Mouse (Mus musculus): ENCODE measurements around the gene Diaph3.

Gene Diaph3

DNA sequence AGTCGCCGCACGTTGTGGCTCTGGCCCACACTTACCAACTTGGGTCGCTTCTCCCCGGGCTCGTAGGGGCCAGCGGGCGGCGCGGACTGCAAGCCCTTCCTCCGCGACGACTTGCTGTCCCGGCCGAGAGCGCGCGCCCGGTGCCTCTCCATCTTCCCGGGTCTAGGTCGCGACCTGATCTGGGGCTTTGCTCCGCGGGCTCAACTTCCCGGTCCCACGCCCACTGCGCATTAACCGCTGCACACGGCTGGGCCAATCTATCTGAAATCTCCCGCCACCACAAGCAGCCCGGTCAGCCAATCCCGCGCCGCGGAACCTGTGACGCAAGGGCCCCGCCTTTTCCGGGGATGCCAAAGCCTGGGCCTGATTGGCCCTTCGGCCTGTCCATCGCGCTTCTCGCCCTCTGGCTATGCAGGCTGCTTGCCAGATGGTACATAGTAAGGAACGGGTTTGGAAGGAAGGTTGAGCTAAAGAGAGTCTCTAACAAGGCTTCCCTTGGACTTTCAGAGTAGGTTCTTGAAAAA, at the start of gene Diaph3:
Diaph3 (minus strand) TSS at position 273 of the 524 bp plus-strand sequence.
- peak; percentile 75; the same call in 1 of the 2 replicates for TF ChIP-seq GATA4 (IDR thresholded peaks at IDR 0.05; ENCODE audit: insufficient replicate concordance, low read length)

GRCm38 (mm10) chr14:87190685-87191084, 49.6 kb upstream of the Diaph3 start:
- TF ChIP-seq GATA4 (IDR thresholded peaks at IDR 0.05; ENCODE audit: insufficient replicate concordance, low read length), result no peak

GRCm38 (mm10) chr14:87171577-87171976, 30.5 kb upstream of the Diaph3 start:
- TF ChIP-seq GATA4 (IDR thresholded peaks at IDR 0.05; ENCODE audit: insufficient replicate concordance, low read length), result no peak

GRCm38 (mm10) chr14:87169151-87169550, 28.1 kb upstream of the Diaph3 start:
- TF ChIP-seq GATA4 (IDR thresholded peaks at IDR 0.05; ENCODE audit: insufficient replicate concordance, low read length), result no peak

DNA sequence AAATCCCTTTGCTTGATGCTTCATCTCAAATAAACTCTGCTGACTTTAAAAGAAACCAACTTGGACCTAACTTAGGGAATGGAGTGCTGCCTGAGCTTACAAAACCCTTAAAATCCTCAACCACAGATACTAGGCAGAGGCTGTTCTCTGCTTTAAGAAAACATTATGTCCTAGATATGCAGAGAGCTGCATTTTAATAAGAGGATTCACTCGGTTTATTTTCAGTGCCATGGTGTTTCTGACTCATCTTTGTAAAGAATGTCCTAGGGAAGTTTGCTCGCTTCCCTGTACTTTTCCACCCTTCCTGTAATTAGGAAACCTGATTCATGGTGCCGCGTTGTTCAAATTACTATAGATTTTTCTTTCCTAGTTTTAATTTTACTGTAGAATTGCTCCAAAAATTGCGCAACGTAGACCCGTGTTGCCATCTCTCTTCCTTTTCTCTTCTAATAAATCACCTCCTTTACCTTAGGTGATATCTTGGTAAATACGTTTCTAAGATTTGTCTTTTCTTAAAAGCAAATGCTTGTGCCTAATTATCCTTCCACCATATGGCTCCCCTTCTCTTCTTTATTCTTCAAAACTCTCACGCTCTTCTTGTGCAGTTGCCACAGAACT, 14.7 kb upstream of the Diaph3 start:
- TF ChIP-seq GATA4 (IDR thresholded peaks at IDR 0.05; ENCODE audit: insufficient replicate concordance, low read length), result no peak

DNA sequence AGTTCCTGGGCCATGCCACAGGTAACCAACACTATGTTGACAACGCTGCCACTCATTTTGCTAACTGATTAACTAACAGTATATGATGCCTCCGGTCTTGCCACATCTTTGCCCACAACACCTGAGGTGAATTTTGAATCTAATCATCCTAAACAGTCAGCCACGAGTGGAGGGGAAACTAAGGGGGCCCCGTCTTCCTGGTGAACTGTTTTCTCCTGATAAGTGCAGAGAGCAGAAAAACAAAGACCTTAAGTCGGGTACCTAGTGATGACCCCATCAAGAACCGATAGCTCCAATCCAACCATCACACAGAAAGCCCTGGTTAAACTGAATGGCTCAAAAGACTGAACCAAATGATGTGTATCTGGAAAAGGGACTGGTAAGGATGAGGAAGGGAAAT, 8.6 kb upstream of the Diaph3 start:
- no peak for TF ChIP-seq GATA4 (IDR thresholded peaks at IDR 0.05; ENCODE audit: insufficient replicate concordance, low read length)

GRCm38 (mm10) chr14:87146704-87147103, 5.7 kb upstream of the Diaph3 start:
- no peak for TF ChIP-seq GATA4 (IDR thresholded peaks at IDR 0.05; ENCODE audit: insufficient replicate concordance, low read length)

DNA sequence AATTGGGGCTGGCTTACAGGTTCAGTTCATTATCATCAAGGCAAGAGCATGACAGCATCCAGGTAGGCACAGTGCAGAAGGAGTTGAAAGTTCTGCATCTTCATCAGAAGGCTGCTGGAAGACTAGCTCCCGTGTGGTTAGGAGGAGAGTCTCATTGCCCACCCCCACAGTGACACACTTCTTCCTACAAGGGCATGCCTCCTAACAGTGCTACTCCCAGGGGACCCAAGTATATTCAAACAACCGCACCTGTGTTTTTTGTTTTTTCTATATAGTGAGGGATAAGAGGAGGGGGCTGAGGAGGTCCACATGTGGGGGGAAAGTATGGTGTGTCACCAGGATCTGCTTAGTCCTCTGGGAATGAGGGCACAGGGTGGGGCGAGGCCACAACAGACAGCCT, 4.3 kb upstream of the Diaph3 start:
- no peak for TF ChIP-seq GATA4 (IDR thresholded peaks at IDR 0.05; ENCODE audit: insufficient replicate concordance, low read length)

GRCm38 (mm10) chr14:87141777-87142176, 742 bp upstream of the Diaph3 start:
- TF ChIP-seq GATA4 (IDR thresholded peaks at IDR 0.05; ENCODE audit: insufficient replicate concordance, low read length), result no peak

DNA sequence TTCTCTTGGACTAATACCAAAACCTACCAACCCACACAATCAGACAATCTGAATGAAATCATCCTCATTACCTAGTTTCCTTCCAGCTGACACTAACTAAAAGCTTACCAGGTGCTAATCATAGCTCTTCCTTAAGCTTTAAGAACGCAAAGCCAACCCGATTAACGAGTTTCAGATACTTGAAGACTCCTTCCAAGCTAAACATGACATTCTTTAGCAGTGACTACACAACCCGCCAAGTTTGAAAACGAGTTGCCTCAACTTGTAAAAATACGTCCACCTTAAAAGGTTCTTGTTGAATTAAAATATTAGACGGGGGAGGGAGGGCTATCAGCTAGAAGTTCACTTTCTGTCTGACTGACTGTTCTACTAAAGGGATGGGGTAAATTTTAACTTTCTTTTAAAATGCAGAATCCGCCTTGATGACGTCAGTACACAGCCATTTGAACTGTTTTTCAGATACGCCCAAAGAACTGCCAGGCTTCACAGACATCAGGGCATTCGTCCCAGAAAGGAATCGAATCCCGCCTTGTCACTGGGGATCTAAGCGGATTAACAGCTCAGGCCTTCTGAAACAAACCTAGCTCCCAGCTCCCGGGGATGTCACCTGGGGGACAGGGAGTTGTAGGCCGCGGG, 590 bp downstream of the Diaph3 start:
- no peak for TF ChIP-seq GATA4 (IDR thresholded peaks at IDR 0.05; ENCODE audit: insufficient replicate concordance, low read length)

- TF ChIP-seq GATA4 (IDR thresholded peaks at IDR 0.05; ENCODE audit: insufficient replicate concordance, low read length), result no peak
These were observed 14.9 kb downstream of the Diaph3 start for GRCm38 (mm10) chr14:87126076-87126639.

DNA sequence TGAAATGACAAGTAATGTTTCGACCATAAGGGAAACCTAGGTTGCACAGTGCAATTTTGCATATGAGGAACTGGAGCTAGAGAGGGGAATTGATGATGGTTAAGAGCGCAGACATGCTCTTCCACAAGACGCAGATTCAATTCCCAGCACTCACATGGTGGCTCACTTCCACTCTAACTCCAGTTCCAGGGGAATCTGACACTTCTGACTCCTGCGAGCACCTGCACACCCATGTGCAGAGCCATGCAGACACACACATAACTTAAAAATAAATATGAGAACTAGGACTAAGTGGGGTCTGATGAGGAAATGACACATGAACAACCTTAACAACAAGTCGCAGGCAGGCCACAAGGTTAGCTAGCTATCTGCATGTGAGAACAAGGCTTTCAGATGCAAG, 15.5 kb downstream of the Diaph3 start:
- no peak for TF ChIP-seq GATA4 (IDR thresholded peaks at IDR 0.05; ENCODE audit: insufficient replicate concordance, low read length)

GRCm38 (mm10) chr14:87123091-87123490, 17.9 kb downstream of the Diaph3 start:
- no peak for TF ChIP-seq GATA4 (IDR thresholded peaks at IDR 0.05; ENCODE audit: insufficient replicate concordance, low read length)

DNA sequence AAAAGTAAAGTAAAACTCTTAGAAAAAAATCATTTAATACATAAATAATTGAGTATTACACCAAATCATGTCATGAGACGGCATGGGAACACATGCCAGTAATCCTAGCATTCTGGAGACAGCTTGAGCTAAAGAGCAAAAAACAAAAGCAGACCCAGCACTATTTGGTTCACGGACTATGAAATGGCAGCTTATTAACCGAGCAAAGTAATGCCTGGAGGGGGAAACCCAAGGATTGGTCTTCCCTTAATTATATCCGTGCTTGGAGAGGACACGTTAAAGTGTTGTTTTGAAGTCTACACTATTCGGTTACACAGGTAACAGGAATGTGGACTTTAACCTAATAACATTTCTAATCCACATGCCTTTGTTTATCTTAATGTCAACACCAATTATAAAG, 19.2 kb downstream of the Diaph3 start:
- TF ChIP-seq GATA4 (IDR thresholded peaks at IDR 0.05; ENCODE audit: insufficient replicate concordance, low read length), result no peak

- no peak for TF ChIP-seq GATA4 (IDR thresholded peaks at IDR 0.05; ENCODE audit: insufficient replicate concordance, low read length)
These were observed 30.4 kb downstream of the Diaph3 start for GRCm38 (mm10) chr14:87110634-87111033.

GRCm38 (mm10) chr14:87099380-87100088, 41.5 kb downstream of the Diaph3 start:
- no peak for TF ChIP-seq GATA4 (IDR thresholded peaks at IDR 0.05; ENCODE audit: insufficient replicate concordance, low read length)

Data from liver, adult (tissue).